Mouse (Mus musculus): ENCODE data around the gene Afmid.

Gene Afmid

GRCm38 (mm10) chr11:117879676-117880075 is 54.0 kb downstream of the Afmid start:
- no peak for DNase-seq (ENCODE audit: low spot score in 2 of 2)

DNA sequence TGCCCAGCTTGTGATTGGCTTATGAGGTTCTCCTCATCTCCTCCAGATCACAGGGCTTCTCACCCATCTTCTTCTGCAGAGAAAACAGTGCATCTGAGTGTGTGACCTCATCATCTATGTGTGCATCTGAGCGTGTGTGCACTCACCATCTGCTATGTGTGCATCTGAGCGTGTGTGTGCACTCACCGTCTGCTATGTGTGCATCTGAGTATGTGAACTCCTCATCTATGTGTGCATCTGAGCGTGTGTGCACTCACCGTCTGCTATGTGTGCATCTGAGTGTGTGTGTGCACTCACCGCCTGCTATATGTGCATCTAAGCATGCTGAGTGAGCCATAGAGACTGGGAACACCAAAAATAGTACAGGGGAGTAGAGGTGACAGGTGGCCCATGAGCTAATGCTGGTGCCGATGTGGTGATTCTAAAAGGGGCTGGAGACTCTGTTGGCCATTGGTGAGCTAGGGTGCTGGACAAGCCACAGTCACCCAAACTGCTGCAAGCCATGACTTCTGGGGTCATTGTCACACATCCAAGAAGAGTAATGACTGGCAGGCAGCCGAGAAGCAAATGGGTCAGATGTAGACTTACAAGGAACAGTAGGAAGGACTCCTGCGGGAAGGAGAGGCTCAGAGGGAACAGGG is 54.7 kb downstream of the Afmid start:
- no peak for DNase-seq (ENCODE audit: low spot score in 2 of 2)

GRCm38 (mm10) chr11:117880977-117881358 is 55.2 kb downstream of the Afmid start:
- no peak for DNase-seq (ENCODE audit: low spot score in 2 of 2)

GRCm38 (mm10) chr11:117881787-117882186 is 56.1 kb downstream of the Afmid start:
- no peak for DNase-seq (ENCODE audit: low spot score in 2 of 2)

DNA sequence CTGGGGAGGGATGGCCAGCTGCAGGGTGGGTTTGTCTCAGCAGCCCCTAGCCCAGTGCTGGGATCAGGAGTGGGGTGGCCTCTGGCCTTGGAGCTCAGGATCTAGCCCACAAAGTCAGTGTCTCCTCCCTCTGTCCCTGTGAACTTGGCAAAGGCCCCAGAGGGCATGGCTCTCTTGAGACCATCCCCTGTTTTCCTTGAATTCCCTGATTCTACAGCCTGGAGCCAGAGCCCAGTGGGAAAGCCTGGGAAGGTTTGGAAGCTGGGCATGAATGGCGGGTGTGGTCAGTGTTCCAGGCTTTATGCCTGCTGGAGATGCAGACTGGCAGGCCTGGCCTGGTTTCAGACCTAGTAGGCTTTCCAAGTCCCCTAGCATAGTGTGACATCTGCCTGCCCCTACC is 56.5 kb downstream of the Afmid start:
- DNase-seq (ENCODE audit: low spot score in 2 of 2) = no peak

- DNase-seq (ENCODE audit: low spot score in 2 of 2) = no peak
Measured at GRCm38 (mm10) chr11:117886000-117886399, 60.3 kb downstream of the Afmid start.

DNA sequence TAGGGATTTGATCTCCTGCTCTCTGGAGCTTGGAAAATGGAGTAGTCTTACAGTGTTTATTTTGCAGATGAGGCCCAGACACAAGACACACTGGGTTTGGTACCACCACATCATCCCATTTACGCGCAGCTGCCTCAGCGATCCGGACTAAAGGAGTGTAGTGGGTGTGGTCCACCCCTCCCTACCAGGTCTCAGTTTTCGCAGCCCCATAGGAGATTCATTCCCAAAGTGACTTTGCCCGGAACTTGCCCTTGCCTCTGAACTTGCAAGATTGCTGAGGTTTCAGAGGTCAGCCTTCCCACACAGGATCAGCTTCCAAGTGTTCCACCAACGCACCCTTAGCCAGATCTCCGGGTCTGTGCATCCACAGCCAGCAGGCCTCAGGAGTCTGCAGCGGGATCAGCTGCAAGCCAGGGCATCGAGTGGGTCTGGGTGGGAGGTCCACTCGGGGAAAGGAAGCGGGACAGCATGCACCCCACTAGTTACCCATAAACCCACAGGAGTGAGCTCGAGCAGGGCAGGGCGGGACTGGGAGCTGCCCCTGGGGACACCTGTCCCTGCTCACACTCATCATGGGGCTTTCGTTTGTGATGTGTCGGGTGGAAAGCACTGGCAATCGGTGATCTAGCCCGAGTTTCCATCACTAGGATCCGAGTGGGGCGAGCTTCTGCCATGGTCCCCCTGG is 62.6 kb downstream of the Afmid start:
- DNase-seq (ENCODE audit: low spot score in 2 of 2) = no peak

- no peak for DNase-seq (ENCODE audit: low spot score in 2 of 2)
Measured at GRCm38 (mm10) chr11:117888853-117889822, 63.4 kb downstream of the Afmid start.

All from left cerebral cortex, adult 9 months (tissue).